Mouse (Mus musculus) testis, adult 10 weeks (tissue): Measurements from ENCODE around the gene Caskin2. TPM values are rescaled to one million over a fixed set of nuclear protein-coding genes. Genes with fewer than 3 reads are reported as not detected.

Source experiments
- polyA plus RNA-seq: library from polyadenylated mRNA; stranded (reverse); fragments of 350-450 nt; fragmentation: Illumina TruSeq; extraction: RNeasy Lipid Tissue Mini Kit (QIAGEN cat#74804); gene quantifications from one replicate; pipeline ENCODE4 v1.2.3, GENCODE M21; 2014; ENCODE audit warnings: low read depth, low replicate concordance

The Caskin2 gene
- polyA plus RNA-seq, result 0.13 TPM

DNA sequence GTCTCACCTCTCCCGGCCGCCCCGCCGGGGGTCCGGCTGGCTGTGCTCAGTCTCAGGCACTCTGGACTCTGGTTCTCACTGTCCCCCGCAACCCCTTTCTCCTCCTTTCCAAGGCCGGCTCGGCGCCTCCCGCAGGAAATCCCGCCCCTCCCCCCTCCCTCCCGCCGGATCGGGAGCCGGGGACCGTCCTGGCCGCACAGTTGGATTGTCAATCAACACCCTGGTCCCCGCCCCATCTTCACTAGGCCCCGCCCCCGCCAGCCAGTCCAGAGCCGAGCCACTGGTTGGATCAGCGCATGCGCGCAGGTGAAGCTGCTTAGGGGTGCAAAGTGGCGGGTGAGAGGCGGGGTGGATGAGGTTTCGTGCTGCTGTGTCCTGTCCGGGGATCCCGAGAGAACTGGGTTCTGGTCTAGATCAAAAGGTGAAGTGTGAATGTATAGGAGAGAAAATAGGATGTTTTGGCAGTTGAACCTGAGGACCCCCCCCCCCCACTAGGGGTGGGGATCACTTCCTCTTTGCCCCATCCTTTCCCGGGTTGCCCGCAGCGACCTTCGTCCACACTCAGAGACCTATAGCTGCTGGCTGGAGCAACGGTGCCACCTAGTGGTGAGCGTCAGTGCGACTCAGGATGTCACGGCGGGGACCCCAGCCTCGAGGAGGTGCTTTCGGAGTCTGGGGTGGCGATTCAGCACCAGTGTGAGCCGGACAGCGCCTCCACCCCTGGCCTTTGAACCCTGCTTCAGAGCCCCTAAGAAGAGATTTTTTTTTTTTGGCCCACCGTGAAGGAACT lies at the start of gene Caskin2:
Caskin2 (minus strand) TSS at position 133 of the 790 bp plus-strand sequence.

DNA sequence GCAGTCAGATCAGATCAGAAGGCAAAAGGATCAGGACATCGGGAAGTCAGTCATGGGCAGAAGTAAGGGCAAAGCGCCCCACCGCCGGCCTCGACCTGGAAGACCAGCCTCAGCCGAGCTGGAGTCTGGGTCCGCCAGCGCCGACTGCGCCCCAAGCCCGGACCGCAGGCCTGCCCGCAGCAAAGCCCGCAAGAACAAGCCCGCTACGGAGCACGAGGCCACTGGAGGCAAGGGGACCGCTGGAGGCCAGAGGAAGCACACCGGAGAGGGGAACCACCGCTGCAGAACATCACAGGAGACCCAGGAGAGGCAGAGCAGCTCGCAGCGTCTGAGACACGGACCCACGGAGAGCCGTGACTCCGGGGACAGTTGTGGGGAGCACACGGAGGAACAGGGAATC lies 44.9 kb upstream of the Caskin2 start, which contains the start of gene Myo15b:
Myo15b (plus strand) TSS at position 53 of the 400 bp plus-strand sequence.

GRCm38 (mm10) chr11:115823774-115824740 lies 10.6 kb upstream of the Caskin2 start, which contains the start of gene Llgl2:
Gene Llgl2 (plus strand): TSS chr11:115824049.

GRCm38 (mm10) chr11:115814605-115815450 lies 1.4 kb upstream of the Caskin2 start, which contains the start of gene Tsen54:
Gene Tsen54 (plus strand): TSS chr11:115814724.

DNA sequence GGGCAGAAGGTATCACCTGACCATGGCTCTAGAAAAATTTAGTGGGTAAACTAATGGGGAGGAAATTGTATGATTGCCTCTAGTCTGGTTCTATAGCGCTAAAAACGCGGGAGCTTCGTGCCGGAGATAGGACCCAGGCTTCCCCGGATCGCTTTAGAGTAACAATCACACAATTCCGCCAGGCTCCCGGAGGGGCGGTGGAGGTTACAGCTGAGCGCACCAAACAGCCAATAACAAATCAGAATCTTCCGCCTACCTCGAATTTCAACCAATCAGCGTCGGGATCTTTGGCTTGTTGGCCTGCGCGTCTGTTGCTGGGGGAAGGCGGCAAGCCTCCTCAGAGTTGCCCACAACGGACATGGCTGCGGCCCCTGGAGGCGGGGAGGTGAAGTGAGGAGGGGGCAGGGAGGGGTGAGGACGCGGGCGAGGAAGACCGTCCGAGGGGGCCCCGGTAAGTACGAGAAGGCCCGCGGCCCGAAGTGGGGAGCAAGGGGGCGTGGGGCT lies 48.3 kb downstream of the Caskin2 start, which contains the start of gene Tmem94:
Tmem94 (plus strand) TSS at position 331 of the 504 bp plus-strand sequence.

Other genes starting within 250 kb of the Caskin2 start
- gene Nup85, start 249.2 kb downstream of the Caskin2 start, polyA plus RNA-seq, result 39.0 TPM
- gene Mrps7, start 209.7 kb downstream of the Caskin2 start, polyA plus RNA-seq, result 2.1 TPM
- 4.0 TPM for gene Gga3, start 209.6 kb downstream of the Caskin2 start, polyA plus RNA-seq
- gene Mif4gd, start 200.7 kb downstream of the Caskin2 start, polyA plus RNA-seq, result 80.0 TPM
- 1.8 TPM for gene Slc25a19, start 185.3 kb downstream of the Caskin2 start, polyA plus RNA-seq
- 12.9 TPM for gene Grb2, start 105.0 kb downstream of the Caskin2 start, polyA plus RNA-seq
- 1.6 TPM for gene Tmem94, start 48.2 kb downstream of the Caskin2 start, polyA plus RNA-seq
- gene Tsen54, start 1.1 kb upstream of the Caskin2 start, polyA plus RNA-seq, result not detected
- not detected for gene Llgl2, start 10.4 kb upstream of the Caskin2 start, polyA plus RNA-seq
- gene Myo15b, start 44.8 kb upstream of the Caskin2 start, polyA plus RNA-seq, result 1.1 TPM
- not detected for gene Smim5, start 86.3 kb upstream of the Caskin2 start, polyA plus RNA-seq
- 5.2 TPM for gene Smim6, start 98.4 kb upstream of the Caskin2 start, polyA plus RNA-seq
- gene Sap30bp, start 119.6 kb upstream of the Caskin2 start, polyA plus RNA-seq, result 8.4 TPM
- gene Recql5, start 119.8 kb upstream of the Caskin2 start, polyA plus RNA-seq, result 3.5 TPM
- not detected for gene Itgb4, start 161.1 kb upstream of the Caskin2 start, polyA plus RNA-seq
- not detected for gene Galk1, start 199.1 kb upstream of the Caskin2 start, polyA plus RNA-seq
- 711 TPM for gene H3f3b, start 214.3 kb upstream of the Caskin2 start, polyA plus RNA-seq
- gene Unk, start 216.7 kb upstream of the Caskin2 start, polyA plus RNA-seq, result 6.0 TPM